In genomic region chr7:47015390-47016065, GRCm38 (mm10) we compare ENCODE assay signal across 8 mouse cellular contexts. TPM values are rescaled to one million over a fixed set of nuclear protein-coding genes. Genes with fewer than 3 reads are reported as not detected.
DNase-seq lines count a peak whose midpoint lies in the region; ATAC-seq and TF ChIP-seq lines count a peak whose summit lies in the region.

No protein-coding gene starts in this region.

- H3K4me1 ChIP-seq in heart, embryonic 13.5 days: peaks cover 27% of the 10 kb centered on the region
- peaks cover 5% of the 10 kb centered on the region; the same call in 1 of the 2 replicates for H3K4me1 ChIP-seq in kidney, postnatal 0 days (replicated peaks; ENCODE audit: insufficient read depth, low read length)
- H3K4me1 ChIP-seq in liver, embryonic 12.5 days: peaks cover 45% of the 10 kb centered on the region

- TF ChIP-seq CTCF in brain, embryonic 14.5 days (IDR thresholded peaks at IDR 0.05; ENCODE audit: borderline replicate concordance, extremely low read depth, insufficient read depth, insufficient read length): peak; percentile 56
- TF ChIP-seq CTCF in kidney, postnatal 0 days (IDR thresholded peaks at IDR 0.05; ENCODE audit: low read depth): peak; percentile 84

- H3K4me3 ChIP-seq in heart, embryonic 13.5 days: no peak overlapping the region; the same call in 1 of the 2 replicates
- H3K4me3 ChIP-seq in kidney, postnatal 0 days (replicated peaks; ENCODE audit: low read depth, low read length): no peak overlapping the region
- peak overlapping the region; percentile 21 for H3K4me3 ChIP-seq in liver, embryonic 12.5 days

- no peaks in the 10 kb centered on the region for H3K36me3 ChIP-seq in heart, embryonic 13.5 days
- H3K36me3 ChIP-seq in kidney, postnatal 0 days (ENCODE audit: insufficient read depth, low read length): no peaks in the 10 kb centered on the region
- H3K36me3 ChIP-seq in liver, embryonic 12.5 days: no peaks in the 10 kb centered on the region
- no peaks in the 10 kb centered on the region for H3K36me3 ChIP-seq in splenic B cell, adult 2 months (ENCODE audit: control insufficient read depth, insufficient read depth, low read length, poor library complexity, severe bottlenecking)

- no peak for TF ChIP-seq POLR2A in brain, embryonic 14.5 days (IDR thresholded peaks at IDR 0.05; ENCODE audit: borderline replicate concordance, extremely low read depth, insufficient read depth, insufficient read length, poor library complexity, severe bottlenecking)

- H3K27ac ChIP-seq in heart, embryonic 13.5 days (replicated peaks): peak overlapping the region; percentile 94
- peak overlapping the region; percentile 63; the same call in 1 of the 2 replicates for H3K27ac ChIP-seq in kidney, postnatal 0 days
- peak overlapping the region; percentile 93 for H3K27ac ChIP-seq in liver, embryonic 12.5 days

- peaks cover 8% of the 10 kb centered on the region for H3K27me3 ChIP-seq in heart, embryonic 13.5 days (replicated peaks)
- H3K27me3 ChIP-seq in kidney, postnatal 0 days (ENCODE audit: insufficient read depth, low read length): no peaks in the 10 kb centered on the region
- no peaks in the 10 kb centered on the region for H3K27me3 ChIP-seq in liver, embryonic 12.5 days (replicated peaks)
- H3K27me3 ChIP-seq in splenic B cell, adult 2 months (ENCODE audit: control insufficient read depth, insufficient read depth, low read length, poor library complexity, severe bottlenecking): no peaks in the 10 kb centered on the region

- no peaks in the 10 kb centered on the region for H3K9me3 ChIP-seq in heart, embryonic 13.5 days
- H3K9me3 ChIP-seq in kidney, postnatal 0 days (replicated peaks; ENCODE audit: low read length): no peaks in the 10 kb centered on the region
- H3K9me3 ChIP-seq in liver, embryonic 12.5 days (replicated peaks): no peaks in the 10 kb centered on the region

- WGBS in heart, embryonic 13.5 days: 4% methylated on average over 6 of the region's 6 CpGs
- WGBS in kidney, postnatal 0 days: 13% methylated on average over 6 of the region's 6 CpGs
- WGBS in liver, embryonic 12.5 days (ENCODE audit: insufficient replicate concordance): 5% methylated on average over 6 of the region's 6 CpGs

- peak; percentile 99 for ATAC-seq in erythroid progenitor cell, adult 5-6 weeks (replicated peaks; ENCODE audit: low FRiP score, poor library complexity, severe bottlenecking)
- peak; percentile 98 for ATAC-seq in heart, embryonic 13.5 days (ENCODE audit: extremely low read depth, insufficient number of reproducible peaks, low FRiP score, low TSS enrichment)
- peak; percentile 95 for ATAC-seq in kidney, postnatal 0 days (replicated peaks; ENCODE audit: low FRiP score, low read depth)
- ATAC-seq in liver, embryonic 12.5 days: peak; percentile 100

- H3K9ac ChIP-seq in heart, embryonic 13.5 days: peak overlapping the region; percentile 63
- H3K9ac ChIP-seq in kidney, postnatal 0 days (ENCODE audit: low read depth, low read length): no peak overlapping the region
- H3K9ac ChIP-seq in liver, embryonic 12.5 days: peak overlapping the region; percentile 45; the same call in 1 of the 2 replicates

- DNase-seq in CD4-positive helper T cell, adult 2 months (ENCODE audit: low read depth, low spot score): peak; percentile 82
- DNase-seq in brain, embryonic 14.5 days (ENCODE audit: low read depth): peak; percentile 92
- DNase-seq in kidney, postnatal 0 days (ENCODE audit: low spot score): peak; percentile 90
- DNase-seq in naive thymus-derived CD4-positive, alpha-beta T cell, adult 2 months (ENCODE audit: low read depth): peak; percentile 82
- peak; percentile 76 for DNase-seq in splenic B cell, adult 2 months (ENCODE audit: low read depth, low spot score)

- H3K4me2 ChIP-seq in heart, embryonic 13.5 days: peak overlapping the region; percentile 42
- H3K4me2 ChIP-seq in kidney, postnatal 0 days (ENCODE audit: low read length): peak overlapping the region; percentile 37; the same call in 1 of the 2 replicates
- H3K4me2 ChIP-seq in liver, embryonic 12.5 days: peak overlapping the region; percentile 57

RNA-seq across cellular contexts. Expression of gene Spty2d1, which starts 7.3 kb away (rescaled TPM):
- polyA plus RNA-seq in brain, embryonic 14.5 days (2012; rRNA removed): 5.4 and 6.2 TPM in 2 replicates
- 23.1 and 34.8 TPM in 2 replicates for total RNA-seq in erythroid progenitor cell, adult 5-6 weeks (2015; ENCODE audit: low replicate concordance)
- 22.1 and 25.8 TPM in 2 replicates for total RNA-seq in erythroid progenitor cell, adult 5-6 weeks (2017; ENCODE audit: low replicate concordance)
- polyA plus RNA-seq in heart, embryonic 13.5 days (2015; fragmentation: Nextera tagmentation; extraction: Ambion mirVana): 13.1 and 13.4 TPM in 2 replicates
- 13.7 and 15.9 TPM in 2 replicates for polyA plus RNA-seq in kidney, postnatal 0 days (2015; fragmentation: Nextera tagmentation; extraction: Ambion mirVana)
- 16.8 and 17.7 TPM in 2 replicates for polyA plus RNA-seq in liver, embryonic 12.5 days (2016; fragmentation: Nextera tagmentation; extraction: Ambion mirVana)

RNA-seq across cellular contexts. Expression of gene Gm9999, which starts 32.1 kb away (rescaled TPM):
- polyA plus RNA-seq in brain, embryonic 14.5 days (2012; rRNA removed): not detected in 2 replicates
- not detected in 2 replicates for total RNA-seq in erythroid progenitor cell, adult 5-6 weeks (2015; ENCODE audit: low replicate concordance)
- total RNA-seq in erythroid progenitor cell, adult 5-6 weeks (2017; ENCODE audit: low replicate concordance): not detected in 2 replicates
- polyA plus RNA-seq in heart, embryonic 13.5 days (2015; fragmentation: Nextera tagmentation; extraction: Ambion mirVana): not detected in 2 replicates
- not detected in 2 replicates for polyA plus RNA-seq in kidney, postnatal 0 days (2015; fragmentation: Nextera tagmentation; extraction: Ambion mirVana)
- polyA plus RNA-seq in liver, embryonic 12.5 days (2016; fragmentation: Nextera tagmentation; extraction: Ambion mirVana): not detected in 2 replicates

RNA-seq across cellular contexts. Expression of gene Tmem86a, which starts 34.9 kb away (rescaled TPM):
- polyA plus RNA-seq in brain, embryonic 14.5 days (2012; rRNA removed): 17.4 and 22.6 TPM in 2 replicates
- 3.6 and 10.1 TPM in 2 replicates for total RNA-seq in erythroid progenitor cell, adult 5-6 weeks (2015; ENCODE audit: low replicate concordance)
- 0.13 TPM in 1 of 2 replicates, not detected in the other for total RNA-seq in erythroid progenitor cell, adult 5-6 weeks (2017; ENCODE audit: low replicate concordance)
- polyA plus RNA-seq in heart, embryonic 13.5 days (2015; fragmentation: Nextera tagmentation; extraction: Ambion mirVana): 22.5 and 25.1 TPM in 2 replicates
- 42.1 and 43.6 TPM in 2 replicates for polyA plus RNA-seq in kidney, postnatal 0 days (2015; fragmentation: Nextera tagmentation; extraction: Ambion mirVana)
- 20.2 and 20.3 TPM in 2 replicates for polyA plus RNA-seq in liver, embryonic 12.5 days (2016; fragmentation: Nextera tagmentation; extraction: Ambion mirVana)

RNA-seq across cellular contexts. Expression of gene Uevld, which starts 57.2 kb away (rescaled TPM):
- 6.5 and 7.5 TPM in 2 replicates for polyA plus RNA-seq in brain, embryonic 14.5 days (2012; rRNA removed)
- 19.8 and 39.0 TPM in 2 replicates for total RNA-seq in erythroid progenitor cell, adult 5-6 weeks (2015; ENCODE audit: low replicate concordance)
- total RNA-seq in erythroid progenitor cell, adult 5-6 weeks (2017; ENCODE audit: low replicate concordance): 28.6 and 35.1 TPM in 2 replicates
- polyA plus RNA-seq in heart, embryonic 13.5 days (2015; fragmentation: Nextera tagmentation; extraction: Ambion mirVana): 7.5 and 8.0 TPM in 2 replicates
- 7.2 and 8.0 TPM in 2 replicates for polyA plus RNA-seq in kidney, postnatal 0 days (2015; fragmentation: Nextera tagmentation; extraction: Ambion mirVana)
- 6.9 and 7.1 TPM in 2 replicates for polyA plus RNA-seq in liver, embryonic 12.5 days (2016; fragmentation: Nextera tagmentation; extraction: Ambion mirVana)
